Mouse (Mus musculus) monocyte, adult 2 months (primary cell): ENCODE data around the gene 4930583I09Rik.

ENCODE experiments used
- DNase-seq, 2 experiments: peaks; one replicate each; pipeline ENCODE4 v3.0.0; 2022; ENCODE audit warnings: low spot score in 2 of 2, low read depth in 1 of 2

The 4930583I09Rik gene

GRCm38 (mm10) chr17:64835928-64836327 is at the start of gene 4930583I09Rik:
4930583I09Rik (minus strand) TSS chr17:64836071.
- no peak for DNase-seq

- no peak for DNase-seq
Measured at GRCm38 (mm10) chr17:64876111-64876510, 40.2 kb upstream of the 4930583I09Rik start.

GRCm38 (mm10) chr17:64873651-64874072 is 37.8 kb upstream of the 4930583I09Rik start:
- DNase-seq, result no peak

GRCm38 (mm10) chr17:64863817-64864216 is 27.9 kb upstream of the 4930583I09Rik start:
- DNase-seq, result no peak

- no peak for DNase-seq
Measured at GRCm38 (mm10) chr17:64860963-64861362, 25.1 kb upstream of the 4930583I09Rik start.

- no peak for DNase-seq
Measured at GRCm38 (mm10) chr17:64858848-64859247, 23.0 kb upstream of the 4930583I09Rik start.

- DNase-seq, result no peak
Measured at GRCm38 (mm10) chr17:64848031-64848430, 12.2 kb upstream of the 4930583I09Rik start.

- no peak for DNase-seq
Measured at GRCm38 (mm10) chr17:64846654-64847053, 10.8 kb upstream of the 4930583I09Rik start.

GRCm38 (mm10) chr17:64836892-64837291 is 1.0 kb upstream of the 4930583I09Rik start:
- DNase-seq, result no peak

GRCm38 (mm10) chr17:64836352-64836751 is 481 bp upstream of the 4930583I09Rik start:
- DNase-seq, result no peak

- no peak for DNase-seq
Measured at GRCm38 (mm10) chr17:64833906-64834490, 1.9 kb downstream of the 4930583I09Rik start.

- no peak for DNase-seq
Measured at GRCm38 (mm10) chr17:64833071-64833470, 2.8 kb downstream of the 4930583I09Rik start.

- no peak for DNase-seq
Measured at GRCm38 (mm10) chr17:64827482-64827881, 8.4 kb downstream of the 4930583I09Rik start.

- no peak for DNase-seq
Measured at GRCm38 (mm10) chr17:64826843-64827242, 9.0 kb downstream of the 4930583I09Rik start.

GRCm38 (mm10) chr17:64822561-64822960 is 13.3 kb downstream of the 4930583I09Rik start:
- no peak for DNase-seq

- DNase-seq, result peak in 1 of 2 experiments; percentile 17
Measured at GRCm38 (mm10) chr17:64820841-64821593, 14.9 kb downstream of the 4930583I09Rik start.

- no peak for DNase-seq
Measured at GRCm38 (mm10) chr17:64816298-64816697, 19.6 kb downstream of the 4930583I09Rik start.

- DNase-seq, result no peak
Measured at GRCm38 (mm10) chr17:64815806-64816205, 20.1 kb downstream of the 4930583I09Rik start.

- DNase-seq, result no peak
Measured at GRCm38 (mm10) chr17:64813568-64813967, 22.3 kb downstream of the 4930583I09Rik start.

- DNase-seq, result no peak
Measured at GRCm38 (mm10) chr17:64806035-64806589, 29.8 kb downstream of the 4930583I09Rik start.

- no peak for DNase-seq
Measured at GRCm38 (mm10) chr17:64804375-64805124, 31.3 kb downstream of the 4930583I09Rik start.

- no peak for DNase-seq
Measured at GRCm38 (mm10) chr17:64802956-64803275, 33.0 kb downstream of the 4930583I09Rik start.
